Mouse (Mus musculus): ENCODE data around the gene Ap1g1. TPM values are rescaled to one million over a fixed set of nuclear protein-coding genes. Genes with fewer than 3 reads are reported as not detected.

Gene Ap1g1
- 10 to 100 TPM; 39.3 to 51.7 TPM for polyA plus RNA-seq (2017; shearing (Covaris generic))

DNA sequence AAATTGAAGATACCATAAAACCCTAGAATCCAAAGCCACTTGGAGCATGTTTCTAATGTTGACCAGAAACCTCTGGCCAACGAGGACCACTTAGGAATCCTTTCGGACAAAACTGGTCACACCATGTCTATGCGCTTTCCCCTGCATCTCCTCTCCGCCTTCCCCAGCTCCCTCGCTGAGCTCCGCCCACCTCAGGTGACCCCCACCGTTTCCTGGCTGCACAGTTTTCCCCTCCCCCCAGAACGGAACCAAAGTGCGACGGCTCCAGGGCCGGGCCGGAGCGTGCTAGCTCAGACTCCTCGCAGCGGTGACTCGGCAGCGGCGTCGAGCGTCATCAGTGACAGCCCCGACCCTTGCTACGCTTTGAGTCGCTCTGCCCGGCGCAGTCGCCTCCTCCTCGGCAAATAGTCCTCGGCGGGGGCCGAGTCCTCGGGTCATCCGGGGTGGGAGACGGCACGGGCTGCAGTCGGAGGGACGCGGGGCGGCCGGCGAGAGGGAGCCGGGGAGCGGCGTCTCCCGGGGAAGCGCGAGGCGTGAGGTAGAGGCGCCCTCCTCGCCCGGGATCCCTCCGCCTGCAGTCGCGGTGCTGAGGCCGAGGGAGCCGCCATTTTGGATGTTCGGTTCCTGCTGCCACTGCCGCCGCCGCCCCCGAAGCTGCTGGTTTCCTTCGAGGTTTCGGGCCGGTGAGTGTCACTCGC, at the start of gene Ap1g1:
Gene Ap1g1, plus strand, starts transcription at position 275 of the 698 bp plus-strand sequence.

DNA sequence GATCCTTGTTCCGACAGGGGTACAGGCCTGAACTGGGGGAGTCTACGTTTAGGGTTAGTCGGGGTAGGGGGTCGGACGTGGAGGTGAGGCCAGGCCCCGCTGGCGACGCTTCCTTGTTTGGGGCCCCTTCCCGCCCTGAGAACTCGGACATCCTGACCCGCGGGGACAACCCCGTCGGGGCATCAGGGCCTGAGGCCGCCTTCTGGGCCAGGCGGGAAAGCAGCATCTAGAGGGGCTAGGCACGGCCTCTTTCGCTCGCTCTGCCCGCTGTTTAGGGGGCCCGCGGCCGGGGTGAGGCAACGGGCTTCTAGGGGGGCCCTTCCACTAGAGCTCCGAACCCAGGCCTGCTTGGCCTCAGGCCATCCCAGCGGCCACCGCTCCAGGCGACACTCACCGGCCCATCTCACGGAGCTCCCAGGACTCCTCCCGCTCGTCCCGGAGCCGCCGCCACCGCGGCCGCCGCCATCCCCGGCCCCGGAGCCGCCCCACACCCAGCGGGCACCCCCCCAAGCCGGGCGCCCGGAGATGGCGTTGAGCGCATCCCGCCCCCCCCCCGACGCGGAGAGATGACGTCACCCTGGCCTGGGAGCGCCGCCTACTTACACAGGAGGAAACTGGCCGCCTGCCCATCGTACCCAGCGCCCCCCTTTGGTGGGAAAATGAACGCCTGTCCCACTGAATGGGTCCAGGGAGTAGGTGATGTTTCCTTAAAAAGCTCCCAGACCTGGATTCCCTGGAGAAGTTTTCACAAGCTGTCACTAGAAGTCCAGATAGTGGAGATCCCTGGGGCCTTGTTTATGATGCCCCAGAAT, 40.9 kb upstream of the Ap1g1 start, which contains the start of gene Atxn1l:
Gene Atxn1l, minus strand, starts transcription at position 503 of the 812 bp plus-strand sequence.

DNA sequence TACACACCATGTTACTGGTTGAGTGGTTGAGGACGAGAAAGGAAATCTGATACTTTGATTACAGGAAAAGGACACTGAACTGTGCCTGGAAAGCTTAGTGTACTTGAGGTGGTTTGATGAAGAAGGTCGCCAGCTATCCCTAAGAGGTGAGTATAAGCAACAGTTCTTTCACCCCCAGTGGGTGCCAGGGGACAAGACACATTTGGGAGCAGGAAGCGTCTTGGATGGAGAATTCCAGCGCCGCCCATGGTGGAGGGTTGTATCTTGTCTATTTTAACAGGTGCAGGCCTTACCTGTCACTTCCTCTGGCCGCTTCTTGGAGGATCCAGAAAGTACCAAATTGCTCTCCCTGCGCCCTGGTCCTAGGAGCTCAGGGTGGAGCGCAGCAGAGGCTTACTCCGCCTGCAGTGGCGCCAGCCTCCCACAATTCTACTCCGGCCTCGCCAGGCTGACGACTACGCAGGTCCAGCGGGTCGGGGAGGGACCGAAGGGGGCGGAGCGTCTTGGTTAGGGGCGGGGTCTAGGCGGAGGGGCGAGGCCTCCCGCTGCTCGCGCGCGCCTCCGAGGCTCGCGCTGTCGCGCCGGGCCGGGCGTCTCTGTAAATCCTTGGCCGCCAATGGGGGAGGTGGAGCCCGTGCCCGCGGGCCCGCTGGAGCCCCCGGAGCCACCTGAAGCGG, 89.8 kb downstream of the Ap1g1 start, which contains the start of gene Phlpp2:
Gene Phlpp2, plus strand, starts transcription at position 540 of the 677 bp plus-strand sequence.

Other genes with a start within 250 kb of the Ap1g1 start
- gene Dhx38, start 212.7 kb upstream of the Ap1g1 start, polyA plus RNA-seq (2017; shearing (Covaris generic)) = 10 to 100 TPM; 13.5 to 23.9 TPM
- gene Txnl4b, start 212.7 kb upstream of the Ap1g1 start, polyA plus RNA-seq (2017; shearing (Covaris generic)) = 1 to 10 TPM; 4.3 to 5.0 TPM
- gene Hp, start 199.4 kb upstream of the Ap1g1 start, polyA plus RNA-seq (2017; shearing (Covaris generic)) = under 1 TPM in 1 of 2 experiments, not detected in 1; 0.24 TPM
- 10 to 100 TPM; 22.5 to 33.6 TPM for gene Dhodh, start 169.9 kb upstream of the Ap1g1 start, polyA plus RNA-seq (2017; shearing (Covaris generic))
- gene Pkd1l3, start 164.0 kb upstream of the Ap1g1 start, polyA plus RNA-seq (2017; shearing (Covaris generic)) = 1 to 10 TPM in 1 of 2 experiments, under 1 TPM in 1; 0.81 to 1.4 TPM
- 100 to 1,000 TPM; 110 to 140 TPM for gene Ist1, start 85.3 kb upstream of the Ap1g1 start, polyA plus RNA-seq (2017; shearing (Covaris generic))
- 10 to 100 TPM in 1 of 2 experiments, 1 to 10 TPM in 1; 9.9 to 11.4 TPM for gene Zfp821, start 73.0 kb upstream of the Ap1g1 start, polyA plus RNA-seq (2017; shearing (Covaris generic))
- gene Atxn1l, start 40.8 kb upstream of the Ap1g1 start, polyA plus RNA-seq (2017; shearing (Covaris generic)) = 1 to 10 TPM; 2.5 to 2.6 TPM
- gene Phlpp2, start 90.0 kb downstream of the Ap1g1 start, polyA plus RNA-seq (2017; shearing (Covaris generic)) = under 1 TPM; 0.26 to 0.50 TPM
- gene Marveld3, start 183.6 kb downstream of the Ap1g1 start, polyA plus RNA-seq (2017; shearing (Covaris generic)) = under 1 TPM in 1 of 2 experiments, not detected in 1; 0.81 TPM
- under 1 TPM in 1 of 2 experiments, not detected in 1; 0.21 TPM for gene Tat, start 211.9 kb downstream of the Ap1g1 start, polyA plus RNA-seq (2017; shearing (Covaris generic))